Mouse (Mus musculus): ENCODE results near the gene Ehmt2. TPM values are rescaled to one million over a fixed set of nuclear protein-coding genes. Genes with fewer than 3 reads are reported as not detected.

The Ehmt2 gene
- polyA plus RNA-seq, 1 experiment from 2014 or later: 50.9 TPM

- H3K27ac ChIP-seq (ENCODE audit: low read depth, low read length): 0 out of 2 replicates have a peak overlapping the region, but pooled peaks have one; percentile 47
Measured at GRCm38 (mm10) chr17:34861704-34862415, 36.4 kb upstream of the Ehmt2 start.

GRCm38 (mm10) chr17:34862416-34863081, 35.7 kb upstream of the Ehmt2 start, which contains the start of gene Cfb:
Cfb (minus strand) TSS chr17:34862518.
- no peaks in the 10 kb centered on the region for H3K27me3 ChIP-seq (replicated peaks; ENCODE audit: control insufficient read depth, insufficient read depth, low read length)
- H3K4me3 ChIP-seq (ENCODE audit: low read depth, low read length): peak within 1 kb of the TSS; percentile 25
- DNase-seq (ENCODE audit: low spot score) (no peak), ATAC-seq (replicated peaks; ENCODE audit: low FRiP score) (0 out of 2 replicates have a peak, but pooled peaks have one; percentile 40)
- H3K4me2 ChIP-seq: peak within 1 kb of the TSS; percentile 48
- no peaks in the 10 kb centered on the region for H3K4me1 ChIP-seq (replicated peaks; ENCODE audit: control insufficient read depth, insufficient read depth, low read length)
- H3K27ac ChIP-seq (ENCODE audit: low read depth, low read length): peak within 1 kb of the TSS; percentile 47; the same call in 1 of the 2 replicates
- 48% methylated on average over 8 of the region's 8 CpGs for WGBS
- no peaks in the 10 kb centered on the region for H3K36me3 ChIP-seq (ENCODE audit: control insufficient read depth, insufficient read depth, low read length)
- no peaks in the 10 kb centered on the region for H3K9me3 ChIP-seq (ENCODE audit: control insufficient read depth, low read length)
- H3K9ac ChIP-seq (ENCODE audit: low read depth, low read length): 0 out of 2 replicates have a peak within 1 kb of the TSS, but pooled peaks have one; percentile 4

More at GRCm38 (mm10) chr17:34861704-34862415, 36.4 kb upstream of the Ehmt2 start:
- Histone ChIP-seq H3K4me1 (replicated peaks; ENCODE audit: control insufficient read depth, insufficient read depth, low read length) (no peaks in the 10 kb centered on the region), H3K4me3 (ENCODE audit: low read depth, low read length) (peak overlapping the region; percentile 25), H3K36me3 (ENCODE audit: control insufficient read depth, insufficient read depth, low read length) (peaks cover 3% of the 10 kb centered on the region), H3K4me2 (peak overlapping the region; percentile 48), H3K9me3 (ENCODE audit: control insufficient read depth, low read length) (no peaks in the 10 kb centered on the region), H3K27me3 (replicated peaks; ENCODE audit: control insufficient read depth, insufficient read depth, low read length) (no peaks in the 10 kb centered on the region), H3K9ac (ENCODE audit: low read depth, low read length) (0 out of 2 replicates have a peak overlapping the region, but pooled peaks have one; percentile 4)
- DNase-seq (ENCODE audit: low spot score) (no peak), ATAC-seq (replicated peaks; ENCODE audit: low FRiP score) (peak; percentile 53)
- 62% methylated on average over 13 of the region's 13 CpGs for WGBS

- Histone ChIP-seq H3K4me1 (replicated peaks; ENCODE audit: control insufficient read depth, insufficient read depth, low read length) (no peaks in the 10 kb centered on the region), H3K27me3 (replicated peaks; ENCODE audit: control insufficient read depth, insufficient read depth, low read length) (no peaks in the 10 kb centered on the region; the same call in 1 of the 2 replicates), H3K4me3 (ENCODE audit: low read depth, low read length) (no peak overlapping the region; the same call in 1 of the 2 replicates), H3K27ac (ENCODE audit: low read depth, low read length) (no peak overlapping the region), H3K9ac (ENCODE audit: low read depth, low read length) (no peak overlapping the region), H3K4me2 (no peak overlapping the region), H3K9me3 (ENCODE audit: control insufficient read depth, low read length) (no peaks in the 10 kb centered on the region), H3K36me3 (ENCODE audit: control insufficient read depth, insufficient read depth, low read length) (no peaks in the 10 kb centered on the region)
- WGBS: 52% methylated on average over 7 of the region's 7 CpGs
- DNase-seq (ENCODE audit: low spot score) (no peak), ATAC-seq (replicated peaks; ENCODE audit: low FRiP score) (no peak)
Measured at GRCm38 (mm10) chr17:34865981-34866380, 32.3 kb upstream of the Ehmt2 start.

- Histone ChIP-seq H3K9me3 (ENCODE audit: control insufficient read depth, low read length) (no peaks in the 10 kb centered on the region), H3K4me2 (no peak overlapping the region), H3K9ac (ENCODE audit: low read depth, low read length) (no peak overlapping the region), H3K36me3 (ENCODE audit: control insufficient read depth, insufficient read depth, low read length) (no peaks in the 10 kb centered on the region), H3K4me1 (replicated peaks; ENCODE audit: control insufficient read depth, insufficient read depth, low read length) (0 out of 2 replicates have a peak, but pooled peaks cover 2% of the 10 kb centered on the region), H3K27me3 (replicated peaks; ENCODE audit: control insufficient read depth, insufficient read depth, low read length) (no peaks in the 10 kb centered on the region; the same call in 1 of the 2 replicates), H3K4me3 (ENCODE audit: low read depth, low read length) (no peak overlapping the region), H3K27ac (ENCODE audit: low read depth, low read length) (no peak overlapping the region)
- no peak for DNase-seq (ENCODE audit: low spot score)
- no peak for ATAC-seq (replicated peaks; ENCODE audit: low FRiP score)
- WGBS: 85% methylated on average over 6 of the region's 6 CpGs
Measured at GRCm38 (mm10) chr17:34874321-34874720, 23.9 kb upstream of the Ehmt2 start.

- Histone ChIP-seq H3K9me3 (ENCODE audit: control insufficient read depth, low read length) (no peaks in the 10 kb centered on the region), H3K27ac (ENCODE audit: low read depth, low read length) (no peak within 1 kb of the TSS), H3K9ac (ENCODE audit: low read depth, low read length) (no peak within 1 kb of the TSS), H3K4me3 (ENCODE audit: low read depth, low read length) (no peak within 1 kb of the TSS), H3K4me1 (replicated peaks; ENCODE audit: control insufficient read depth, insufficient read depth, low read length) (peaks cover 5% of the 10 kb centered on the region; the same call in 1 of the 2 replicates), H3K4me2 (no peak within 1 kb of the TSS), H3K36me3 (ENCODE audit: control insufficient read depth, insufficient read depth, low read length) (no peaks in the 10 kb centered on the region), H3K27me3 (replicated peaks; ENCODE audit: control insufficient read depth, insufficient read depth, low read length) (no peaks in the 10 kb centered on the region)
- ATAC-seq (replicated peaks; ENCODE audit: low FRiP score) (no peak), DNase-seq (ENCODE audit: low spot score) (no peak)
- 67% methylated on average over 11 of the region's 11 CpGs for WGBS
Measured at GRCm38 (mm10) chr17:34879336-34879879, 18.9 kb upstream of the Ehmt2 start, which contains the start of gene Zbtb12. Zbtb12 (plus strand) TSS chr17:34879483.

GRCm38 (mm10) chr17:34881166-34881565, 17.1 kb upstream of the Ehmt2 start:
- H3K4me2 ChIP-seq: peak overlapping the region; percentile 48; the same call in 1 of the 2 replicates
- no peaks in the 10 kb centered on the region for H3K27me3 ChIP-seq (replicated peaks; ENCODE audit: control insufficient read depth, insufficient read depth, low read length)
- H3K36me3 ChIP-seq (ENCODE audit: control insufficient read depth, insufficient read depth, low read length): no peaks in the 10 kb centered on the region
- 0 out of 2 replicates have a peak overlapping the region, but pooled peaks have one; percentile 9 for H3K4me3 ChIP-seq (ENCODE audit: low read depth, low read length)
- peaks cover 12% of the 10 kb centered on the region; the same call in 1 of the 2 replicates for H3K4me1 ChIP-seq (replicated peaks; ENCODE audit: control insufficient read depth, insufficient read depth, low read length)
- no peaks in the 10 kb centered on the region for H3K9me3 ChIP-seq (ENCODE audit: control insufficient read depth, low read length)
- H3K9ac ChIP-seq (ENCODE audit: low read depth, low read length): no peak overlapping the region; the same call in 1 of the 2 replicates
- H3K27ac ChIP-seq (ENCODE audit: low read depth, low read length): no peak overlapping the region
- DNase-seq (ENCODE audit: low spot score) (no peak), ATAC-seq (replicated peaks; ENCODE audit: low FRiP score) (no peak)

GRCm38 (mm10) chr17:34881683-34882310, 16.5 kb upstream of the Ehmt2 start, which contains the start of gene Gm20547:
Gm20547 (minus strand) TSS chr17:34882042.
- H3K36me3 ChIP-seq (ENCODE audit: control insufficient read depth, insufficient read depth, low read length): no peaks in the 10 kb centered on the region
- WGBS: 17% methylated on average over 15 of the region's 15 CpGs
- no peak within 1 kb of the TSS for H3K27ac ChIP-seq (ENCODE audit: low read depth, low read length)
- no peak within 1 kb of the TSS; the same call in 1 of the 2 replicates for H3K9ac ChIP-seq (ENCODE audit: low read depth, low read length)
- H3K27me3 ChIP-seq (replicated peaks; ENCODE audit: control insufficient read depth, insufficient read depth, low read length): no peaks in the 10 kb centered on the region
- 0 out of 2 replicates have a peak within 1 kb of the TSS, but pooled peaks have one; percentile 9 for H3K4me3 ChIP-seq (ENCODE audit: low read depth, low read length)
- ATAC-seq (replicated peaks; ENCODE audit: low FRiP score) (no peak; the same call in 1 of the 2 replicates), DNase-seq (ENCODE audit: low spot score) (no peak)
- H3K9me3 ChIP-seq (ENCODE audit: control insufficient read depth, low read length): no peaks in the 10 kb centered on the region
- peak within 1 kb of the TSS; percentile 48 for H3K4me2 ChIP-seq
- H3K4me1 ChIP-seq (replicated peaks; ENCODE audit: control insufficient read depth, insufficient read depth, low read length): peaks cover 12% of the 10 kb centered on the region; the same call in 1 of the 2 replicates

GRCm38 (mm10) chr17:34883332-34883731, 14.9 kb upstream of the Ehmt2 start:
- DNase-seq (ENCODE audit: low spot score) (no peak), ATAC-seq (replicated peaks; ENCODE audit: low FRiP score) (no peak)
- 60% methylated on average over 3 of the region's 3 CpGs for WGBS
- no peak overlapping the region; the same call in 1 of the 2 replicates for H3K9ac ChIP-seq (ENCODE audit: low read depth, low read length)
- H3K27ac ChIP-seq (ENCODE audit: low read depth, low read length): no peak overlapping the region
- H3K9me3 ChIP-seq (ENCODE audit: control insufficient read depth, low read length): no peaks in the 10 kb centered on the region
- H3K36me3 ChIP-seq (ENCODE audit: control insufficient read depth, insufficient read depth, low read length): no peaks in the 10 kb centered on the region
- no peak overlapping the region for H3K4me2 ChIP-seq
- peaks cover 12% of the 10 kb centered on the region; the same call in 1 of the 2 replicates for H3K4me1 ChIP-seq (replicated peaks; ENCODE audit: control insufficient read depth, insufficient read depth, low read length)
- H3K4me3 ChIP-seq (ENCODE audit: low read depth, low read length): no peak overlapping the region
- H3K27me3 ChIP-seq (replicated peaks; ENCODE audit: control insufficient read depth, insufficient read depth, low read length): no peaks in the 10 kb centered on the region
